Mouse (Mus musculus): ENCODE data around the gene Sla2.
"Not testable (repeated sequence)": the region's sequence is repeated elsewhere in the genome, so short reads cannot be mapped to it uniquely, and the experiment has no call there.

Sla2 gene

DNA sequence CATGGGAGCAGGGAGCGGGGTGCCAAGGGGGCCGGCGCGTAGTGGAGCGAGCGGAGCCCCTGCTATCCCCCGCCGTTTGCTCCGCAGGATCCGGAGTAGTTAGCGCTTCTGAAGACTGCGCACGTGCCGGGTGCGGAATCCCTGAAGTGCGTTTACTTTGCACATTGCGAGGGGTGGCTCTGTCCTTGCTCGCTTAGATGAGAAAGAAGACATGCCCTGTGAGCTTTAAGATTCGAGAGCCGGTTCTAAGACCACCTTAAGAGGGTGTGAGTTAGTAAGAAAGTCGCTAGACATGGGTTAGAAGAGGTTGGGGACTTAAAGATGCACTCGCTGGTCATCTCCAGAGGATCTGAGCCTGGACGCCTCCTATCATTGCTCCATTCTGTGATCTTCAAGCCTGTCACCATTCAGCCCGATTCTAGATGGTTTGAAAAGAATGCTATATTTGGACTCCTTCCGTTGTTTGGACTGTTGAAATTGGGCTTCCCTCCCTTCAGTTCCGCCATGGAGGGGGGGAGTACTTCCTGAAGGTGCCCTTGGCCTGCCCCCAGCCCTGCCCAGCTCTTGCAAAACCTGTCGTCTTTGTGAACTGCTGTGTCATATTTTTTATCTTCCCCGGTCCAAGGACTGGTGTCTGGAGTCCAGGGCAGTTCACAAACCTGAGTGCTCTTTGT, 23.4 kb downstream of the Sla2 start:
- no peak for DNase-seq

DNA sequence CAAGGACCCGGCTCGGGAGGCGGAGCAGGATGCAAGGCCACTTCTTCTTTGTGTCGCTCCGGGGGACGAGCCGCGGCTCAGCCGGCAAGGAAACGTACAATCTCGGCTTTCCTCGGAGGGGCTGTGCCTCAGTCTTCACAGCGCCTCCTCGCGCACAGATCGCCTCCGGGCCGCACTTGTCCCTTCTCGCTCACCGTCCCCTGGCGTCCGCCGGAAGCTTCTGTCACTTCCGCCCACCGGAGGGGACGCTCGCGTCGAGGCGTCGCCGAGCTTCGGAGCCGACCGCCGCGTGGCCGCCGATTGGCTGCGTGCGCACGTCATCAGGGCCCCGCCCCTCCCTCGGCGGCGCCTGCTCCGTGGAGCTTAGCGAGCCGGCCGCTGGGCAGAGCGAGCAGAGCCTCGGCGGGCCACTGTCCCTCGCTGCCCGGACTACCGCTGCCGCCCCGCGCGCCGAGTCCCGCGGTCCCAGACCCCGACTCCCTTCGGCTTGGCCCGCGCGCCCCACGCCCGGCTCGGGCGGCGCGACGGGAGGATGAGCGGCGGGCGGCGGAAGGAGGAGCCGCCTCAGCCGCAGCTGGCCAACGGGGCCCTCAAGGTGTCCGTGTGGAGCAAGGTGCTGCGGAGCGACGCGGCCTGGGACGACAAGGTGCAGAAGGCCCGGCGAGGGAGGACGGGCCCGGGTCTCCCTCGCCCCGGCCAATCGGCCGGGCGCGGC, 24.1 kb downstream of the Sla2 start, which contains the start of gene Rab5if:
Gene Rab5if (plus strand): TSS at position 357 of the 715 bp plus-strand sequence.
- peak; percentile 97 to 99 for DNase-seq

- DNase-seq = no peak
Observed at GRCm38 (mm10) chr2:156862041-156862717, 24.8 kb downstream of the Sla2 start.

DNA sequence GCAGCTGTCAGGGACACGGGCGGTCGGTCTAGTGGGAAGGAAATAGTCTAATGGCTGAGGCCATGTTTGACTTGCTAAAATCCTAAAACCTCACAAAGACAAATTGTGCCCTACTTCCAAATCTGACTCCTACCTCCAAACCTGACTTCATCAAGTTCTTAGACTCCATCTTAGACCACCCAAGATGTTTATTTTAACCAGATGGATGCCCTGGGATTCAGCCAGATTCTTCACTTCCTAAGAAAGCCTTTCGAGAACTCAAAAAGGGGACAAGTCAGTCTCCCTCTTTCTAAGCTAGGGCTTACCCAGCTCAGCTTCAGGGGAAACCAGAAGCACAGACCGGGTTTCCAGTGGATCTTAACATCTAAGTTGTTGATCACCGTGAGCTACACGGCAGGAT, 28.3 kb downstream of the Sla2 start:
- DNase-seq = no peak

GRCm38 (mm10) chr2:156857835-156858234, 29.2 kb downstream of the Sla2 start, which contains the start of gene 4930518I15Rik:
4930518I15Rik (minus strand) TSS chr2:156857946.
- no peak for DNase-seq

DNA sequence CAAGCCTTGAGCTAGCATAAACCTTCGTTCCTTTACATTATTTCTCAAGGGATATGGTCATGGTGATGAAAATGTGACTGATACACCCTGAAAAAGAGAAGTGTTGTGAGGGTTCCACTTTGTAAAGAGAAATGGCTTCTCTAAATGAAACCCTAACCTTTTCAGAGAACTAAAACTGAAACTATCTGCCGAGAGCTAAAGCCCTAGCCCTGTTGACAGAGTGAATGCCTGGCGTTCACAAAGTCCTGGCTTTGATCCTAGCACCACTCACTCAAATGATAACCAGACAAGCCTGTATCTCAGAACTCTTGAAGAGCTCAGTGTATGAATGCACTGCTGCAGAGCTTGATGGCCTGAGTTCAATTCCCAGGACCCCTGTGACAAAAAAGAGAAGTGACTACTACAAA, 29.6 kb downstream of the Sla2 start:
- DNase-seq = no peak

DNA sequence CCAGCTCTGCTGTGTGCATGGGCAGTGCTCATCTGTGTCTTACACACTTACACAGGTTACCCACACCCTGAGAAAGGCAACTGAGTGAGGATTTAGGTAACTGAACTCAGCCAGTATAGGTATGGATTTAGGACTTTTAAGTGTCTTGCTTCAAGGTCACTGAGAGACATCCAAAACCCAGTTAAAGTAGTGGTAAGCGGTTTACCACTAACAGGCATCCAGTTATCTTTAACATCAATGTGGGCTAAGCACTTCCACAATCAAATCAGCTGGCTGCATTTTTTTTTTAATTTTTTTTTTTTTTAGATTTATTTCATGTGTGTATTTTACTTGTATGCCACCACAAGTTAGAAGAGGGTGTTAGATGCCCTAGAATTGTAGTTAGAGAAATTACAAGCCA, 30.7 kb downstream of the Sla2 start:
- no peak for DNase-seq

DNA sequence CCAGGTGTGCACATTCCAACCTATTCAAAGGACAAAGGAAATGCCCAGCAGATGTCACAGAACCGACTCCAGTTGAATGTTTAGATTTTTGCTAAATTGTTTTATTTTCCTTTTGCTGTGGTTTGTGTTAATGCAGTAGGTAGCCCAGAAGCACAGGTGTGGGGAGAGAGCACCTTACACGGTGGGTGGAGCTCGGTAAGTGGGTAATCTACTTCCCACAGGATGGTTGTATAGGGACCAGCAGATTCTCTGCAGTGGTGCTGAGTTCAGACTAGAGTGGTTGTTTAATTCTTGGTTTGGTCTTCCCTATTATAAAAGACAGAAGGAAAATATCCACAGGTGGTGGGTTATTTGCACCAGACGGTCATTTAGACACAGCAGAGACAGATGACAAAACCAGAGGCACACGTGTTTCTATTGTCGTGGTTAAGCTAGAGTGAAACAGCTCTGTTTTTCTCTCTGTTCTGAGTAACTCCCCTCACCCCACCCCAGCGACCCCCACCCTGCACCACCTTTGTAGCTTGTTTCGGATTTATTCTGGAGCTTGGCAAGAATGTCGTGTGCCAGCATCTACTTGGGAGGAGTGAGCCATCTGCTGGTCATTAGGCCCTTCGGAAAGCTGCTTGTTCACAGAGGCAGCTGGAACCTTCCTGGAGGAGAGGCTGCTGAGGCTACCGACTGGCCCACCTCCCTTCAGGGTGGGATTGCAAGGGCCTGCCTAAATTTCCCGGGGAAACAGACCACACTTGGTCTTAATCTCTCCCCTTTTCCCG, 32.8 kb downstream of the Sla2 start:
- peak; percentile 50 to 56 for DNase-seq

DNA sequence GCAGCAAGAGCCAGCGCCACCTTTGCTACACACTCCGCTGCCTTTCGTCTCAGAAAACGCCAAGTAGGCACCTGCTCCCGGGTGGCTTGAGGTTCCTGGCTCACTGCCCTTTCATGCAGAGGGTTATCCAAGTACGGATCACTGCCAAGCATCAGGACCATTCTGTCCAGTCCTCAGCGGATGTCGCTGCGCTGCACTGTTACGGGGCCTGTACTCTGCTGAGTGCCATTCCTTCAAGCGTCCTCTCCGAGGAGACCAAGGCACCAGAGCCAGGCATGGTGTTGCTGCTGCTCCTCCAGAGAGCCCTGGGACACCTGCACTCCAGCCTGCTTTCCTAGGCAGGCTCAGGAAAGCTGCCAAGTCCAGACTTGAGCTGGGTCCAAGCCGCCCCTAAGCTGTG, 33.4 kb downstream of the Sla2 start:
- DNase-seq = not testable (repeated sequence)

DNA sequence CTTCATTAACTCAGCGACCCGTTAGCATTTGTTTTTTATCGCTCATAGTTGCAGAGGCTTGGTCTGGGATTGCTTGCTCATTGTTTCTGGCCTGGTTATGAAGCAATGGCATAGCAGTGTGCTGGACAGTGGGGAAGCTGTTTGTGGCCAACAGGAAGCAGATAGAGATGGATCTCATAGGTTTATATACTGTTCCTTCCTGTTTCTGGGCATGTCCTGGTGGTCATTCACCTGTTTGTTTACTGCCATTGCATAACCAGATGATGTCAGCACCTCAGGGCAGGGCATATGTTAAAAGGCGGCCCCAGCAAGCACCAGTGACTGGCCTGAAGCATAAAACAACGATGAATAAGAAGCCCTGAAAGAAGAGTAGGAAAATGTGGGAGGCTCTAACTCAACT, 36.5 kb downstream of the Sla2 start:
- DNase-seq = no peak

DNA sequence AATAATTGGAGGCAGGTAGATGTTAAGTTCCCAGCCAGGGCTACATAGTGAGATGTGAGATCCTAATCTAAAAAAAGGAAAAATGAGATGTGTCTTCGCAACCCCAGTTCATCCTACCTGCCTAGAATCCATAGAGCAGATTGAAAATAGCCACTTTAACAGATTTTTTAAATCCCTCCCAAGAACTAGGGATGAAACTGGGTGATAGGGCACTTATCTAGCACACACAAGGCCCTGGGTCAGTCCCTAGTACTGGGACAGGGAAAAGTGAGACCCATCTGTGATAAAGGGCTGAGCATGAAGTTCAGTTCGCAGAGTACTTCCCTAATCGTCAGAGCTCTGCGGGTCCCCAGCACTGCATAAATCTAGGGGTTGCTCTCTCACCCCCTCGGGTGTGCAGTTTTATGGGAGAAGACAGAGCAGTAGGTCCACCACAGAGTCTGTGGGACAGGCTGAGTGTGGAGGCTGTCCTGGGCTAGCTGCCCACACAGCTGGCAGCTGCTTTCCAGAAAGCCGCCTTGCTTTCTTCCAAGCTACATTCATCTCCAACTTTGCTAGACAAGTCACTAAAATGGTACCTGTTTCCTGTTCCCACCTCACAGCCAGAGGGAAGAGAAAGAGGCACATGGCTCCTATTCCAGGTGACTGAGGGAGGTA, 38.3 kb downstream of the Sla2 start:
- DNase-seq = no peak

DNA sequence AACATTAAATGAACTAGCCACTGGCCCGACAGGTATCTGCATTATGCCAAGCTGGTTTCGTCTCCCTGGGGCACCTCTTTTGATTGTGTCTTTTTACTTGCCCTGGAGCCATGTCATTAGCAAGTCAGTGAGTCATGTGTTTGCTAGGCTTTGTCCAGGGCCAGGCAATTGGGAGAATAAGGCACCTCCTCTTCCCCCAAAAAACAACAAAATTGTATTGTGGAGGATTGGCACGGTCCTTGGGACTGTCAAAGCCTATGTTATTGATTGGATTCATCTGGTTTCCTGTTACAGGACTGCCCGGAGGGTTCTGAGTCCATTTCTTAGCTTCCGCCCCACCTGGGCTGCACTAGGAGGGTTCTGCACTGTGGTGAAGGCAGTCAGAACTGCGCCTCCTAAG, 39.3 kb downstream of the Sla2 start:
- DNase-seq = no peak

DNA sequence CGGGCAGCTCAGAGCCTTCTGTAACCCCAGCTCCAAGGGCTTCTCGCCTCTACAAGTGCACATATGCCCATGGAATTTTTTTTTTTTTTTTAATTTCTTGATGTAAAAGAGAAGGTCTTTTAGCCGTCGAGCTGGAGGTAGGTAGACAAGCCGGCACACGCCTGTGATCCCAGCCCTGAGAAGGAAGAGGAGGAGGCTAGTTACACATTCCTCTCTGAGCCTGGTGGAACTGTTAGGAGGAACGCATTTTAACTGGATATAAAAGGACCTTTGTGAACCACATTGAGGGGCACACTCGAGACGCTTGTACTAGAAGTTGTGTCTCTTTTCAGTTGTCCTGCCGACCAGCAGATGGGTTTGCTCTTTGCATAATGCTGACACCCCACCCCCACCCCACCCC, 42.3 kb downstream of the Sla2 start:
- DNase-seq = no peak

GRCm38 (mm10) chr2:156843331-156843730, 43.7 kb downstream of the Sla2 start:
- DNase-seq = no peak

DNA sequence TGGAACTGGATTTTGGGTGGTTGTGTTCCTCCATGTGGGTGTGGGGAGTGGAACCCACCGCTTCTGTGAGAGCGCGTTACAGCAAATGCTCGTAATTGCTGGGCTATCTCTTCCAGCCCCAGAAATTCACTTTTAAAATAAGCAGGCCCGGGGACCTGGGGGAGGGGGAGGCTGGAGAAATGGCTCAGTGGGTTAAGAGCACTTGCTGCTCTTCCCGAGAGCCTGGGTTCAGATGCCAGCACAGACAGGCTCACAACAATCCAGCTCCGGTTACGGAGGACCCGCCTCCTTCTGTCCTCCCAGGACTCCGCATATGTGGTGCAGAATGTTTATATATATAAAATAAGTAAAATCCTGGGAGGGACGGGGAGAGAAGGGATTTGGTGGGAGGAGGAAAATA, 44.3 kb downstream of the Sla2 start:
- no peak for DNase-seq

- peak; percentile 36 to 46 for DNase-seq
Observed at GRCm38 (mm10) chr2:156841841-156842706, 44.9 kb downstream of the Sla2 start.

DNA sequence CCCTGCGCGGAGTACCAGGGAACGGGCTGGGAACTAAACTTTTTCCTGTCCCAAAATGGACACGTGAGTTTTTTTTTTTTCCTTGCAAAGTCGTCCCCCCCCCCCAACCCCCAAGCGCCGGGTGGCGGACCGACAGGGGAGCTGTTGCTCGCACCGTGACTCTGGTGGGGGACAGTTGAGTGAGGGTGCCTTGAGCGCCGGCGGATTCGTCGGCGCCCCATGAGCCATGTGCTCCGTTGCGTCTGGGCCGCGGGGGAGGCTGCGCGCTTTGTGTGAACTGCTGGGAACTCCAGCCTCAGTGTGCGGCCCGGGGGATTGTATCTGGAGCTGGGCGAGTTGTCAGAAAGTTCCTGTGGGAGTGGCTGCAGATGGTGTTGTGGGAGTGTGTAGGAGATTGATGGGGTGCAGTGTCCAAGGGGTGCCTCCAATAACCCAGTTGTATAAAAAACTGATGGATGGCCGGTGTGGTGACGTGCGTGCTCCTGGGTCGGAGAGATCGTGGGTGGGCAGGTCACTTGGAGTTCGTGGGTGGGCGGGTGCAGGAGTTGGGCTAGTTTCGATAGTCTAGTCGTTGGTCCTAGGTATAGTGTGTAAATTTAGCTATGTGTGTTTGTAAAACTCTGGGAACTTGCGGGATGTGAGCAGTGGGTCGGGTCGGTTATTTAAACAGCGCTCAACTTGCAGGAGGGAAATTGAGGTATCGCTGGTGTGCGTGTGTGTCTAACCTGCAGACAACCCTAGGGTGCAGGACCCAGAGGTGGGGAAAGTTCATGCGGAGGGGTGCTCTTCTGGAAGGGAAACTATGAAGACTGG, 45.8 kb downstream of the Sla2 start:
- DNase-seq = no peak

DNA sequence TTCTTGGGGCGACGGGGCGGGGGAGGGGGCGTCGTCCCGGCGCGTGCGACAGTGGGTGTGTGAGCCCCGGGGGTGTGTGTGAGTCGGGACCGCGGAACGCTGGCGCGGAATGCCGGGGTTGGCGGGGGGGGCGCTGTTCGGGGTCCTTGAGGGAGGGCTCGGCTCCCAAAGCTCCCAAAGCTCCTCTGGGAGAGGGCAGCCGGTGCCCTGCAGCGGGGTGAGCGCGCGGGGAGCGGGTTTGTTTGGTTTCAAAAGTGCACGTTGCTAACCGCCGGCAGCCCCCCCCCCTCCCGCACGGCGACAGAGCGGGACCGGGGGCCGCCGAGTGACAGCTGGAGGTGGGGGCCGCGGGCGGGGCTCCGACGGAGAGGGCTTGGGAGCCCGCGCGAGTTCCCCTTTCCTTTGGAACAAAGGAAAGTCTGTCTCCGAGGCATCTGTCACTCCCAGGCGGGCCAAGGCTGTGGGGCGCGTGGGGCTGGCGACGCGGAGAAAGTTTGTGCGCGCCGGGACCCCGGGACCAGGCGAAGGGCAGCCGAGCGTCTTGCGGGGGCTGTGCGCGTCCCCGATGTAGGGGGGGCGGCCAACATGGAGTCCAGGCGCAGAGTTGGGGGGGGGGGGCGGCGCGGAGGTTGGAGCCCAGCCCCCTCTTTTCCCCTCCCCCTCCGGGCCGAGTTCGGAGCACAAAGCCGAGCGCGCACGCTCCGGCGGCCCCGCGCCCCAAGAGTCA, 46.5 kb downstream of the Sla2 start:
- no peak for DNase-seq

GRCm38 (mm10) chr2:156839319-156840191, 47.4 kb downstream of the Sla2 start, which contains the start of gene Tgif2:
Tgif2 (plus strand) TSS chr2:156840007.
- no peak for DNase-seq
